Mouse (Mus musculus): Measurements from ENCODE around the gene Mylk. TPM values are rescaled to one million over a fixed set of nuclear protein-coding genes. Genes with fewer than 3 reads are reported as not detected.

Mylk gene
- polyA plus RNA-seq, 1 experiment from 2014 or later, result 562 TPM

DNA sequence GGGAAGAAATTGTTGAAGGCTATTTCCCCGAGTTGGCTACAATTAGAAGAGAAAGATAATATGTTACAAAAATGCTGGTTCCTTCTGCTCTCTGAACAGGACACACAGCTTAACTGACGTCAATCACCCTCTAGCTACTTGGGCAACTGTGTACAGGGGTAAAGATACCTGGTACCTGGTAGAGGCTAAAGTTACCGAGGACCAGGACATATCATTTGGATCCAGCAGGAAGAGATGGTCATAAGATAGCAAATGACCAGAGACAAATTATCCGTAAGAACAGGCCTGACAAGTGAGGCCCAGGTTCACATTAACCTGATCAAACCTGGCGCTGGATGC lies 276.9 kb downstream of the Mylk start:
- H3K9me3 ChIP-seq (ENCODE audit: control insufficient read depth), result no peaks in the 10 kb centered on the region
- no peak overlapping the region for H3K27ac ChIP-seq (ENCODE audit: low read depth, low read length)
- no peak for ATAC-seq
- H3K4me3 ChIP-seq (ENCODE audit: low read depth, low read length), result peak overlapping the region; percentile 77
- no peaks in the 10 kb centered on the region for H3K4me1 ChIP-seq (replicated peaks; ENCODE audit: control insufficient read depth, insufficient read depth, low read length)
- H3K9ac ChIP-seq (ENCODE audit: low read depth, low read length), result no peak overlapping the region
- WGBS, result 46% methylated on average over 5 of the region's 5 CpGs
- H3K27me3 ChIP-seq (replicated peaks; ENCODE audit: control insufficient read depth, insufficient read depth, low read length), result no peaks in the 10 kb centered on the region
- H3K36me3 ChIP-seq (ENCODE audit: control insufficient read depth, insufficient read depth), result 0 out of 2 replicates have a peak, but pooled peaks cover 3% of the 10 kb centered on the region
- H3K4me2 ChIP-seq (replicated peaks; ENCODE audit: low read depth), result peak overlapping the region; percentile 76
- TF ChIP-seq CTCF (IDR thresholded peaks at IDR 0.05; ENCODE audit: low read depth), result no peak

DNA sequence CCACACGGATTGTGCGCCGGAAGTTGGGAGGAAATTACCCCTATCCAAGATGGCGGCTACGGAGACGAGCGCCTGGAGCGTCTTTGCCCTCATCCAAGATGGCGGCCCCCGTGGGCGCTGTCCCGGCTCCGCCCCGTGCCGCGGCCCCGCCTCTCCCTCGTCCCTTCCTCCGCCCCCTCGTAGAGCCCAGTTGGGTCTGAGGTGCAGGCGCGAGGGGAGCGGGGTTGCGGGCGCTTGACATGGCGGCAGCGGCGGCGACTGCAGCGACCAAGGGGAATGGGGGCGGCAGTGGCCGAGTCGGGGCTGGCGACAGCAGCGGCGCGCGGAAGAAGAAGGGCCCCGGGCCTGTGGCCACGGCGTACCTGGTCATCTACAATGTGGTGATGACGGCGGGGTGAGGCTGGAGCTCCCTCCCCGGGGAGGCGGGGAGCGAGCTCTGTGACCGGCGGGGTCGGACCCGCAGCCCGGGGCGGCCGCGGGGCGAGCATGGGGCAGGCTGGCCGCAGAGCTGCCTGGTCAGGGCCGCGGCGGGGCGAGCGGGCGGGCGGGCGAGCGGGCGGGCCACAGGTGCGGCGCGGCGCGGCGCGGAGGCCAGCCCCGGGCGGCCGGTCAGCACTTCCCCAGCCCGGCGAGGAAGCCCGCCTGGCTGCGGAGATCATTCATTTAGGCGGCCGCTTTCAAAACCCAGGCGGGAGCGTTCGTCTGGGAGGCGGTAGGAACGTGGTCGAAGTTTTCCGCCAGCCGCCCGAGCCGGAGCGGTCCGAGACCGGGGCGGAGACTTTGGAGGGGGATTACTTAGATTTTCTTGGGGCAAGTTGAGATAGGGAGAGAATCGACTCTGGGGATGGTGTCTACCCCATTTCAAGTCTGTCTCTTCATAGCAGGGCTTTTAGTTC lies 277.5 kb downstream of the Mylk start, which contains the start of gene Hacd2:
Gene Hacd2 (plus strand): TSS at position 187 of the 896 bp plus-strand sequence.
- peak; percentile 99 for ATAC-seq
- Histone ChIP-seq H3K36me3 (ENCODE audit: control insufficient read depth, insufficient read depth) (0 out of 2 replicates have a peak, but pooled peaks cover 3% of the 10 kb centered on the region), H3K27ac (ENCODE audit: low read depth, low read length) (peak within 1 kb of the TSS; percentile 72), H3K9me3 (ENCODE audit: control insufficient read depth) (no peaks in the 10 kb centered on the region), H3K9ac (ENCODE audit: low read depth, low read length) (peak within 1 kb of the TSS; percentile 90), H3K27me3 (replicated peaks; ENCODE audit: control insufficient read depth, insufficient read depth, low read length) (no peaks in the 10 kb centered on the region), H3K4me3 (ENCODE audit: low read depth, low read length) (peak within 1 kb of the TSS; percentile 77), H3K4me2 (replicated peaks; ENCODE audit: low read depth) (peak within 1 kb of the TSS; percentile 76), H3K4me1 (replicated peaks; ENCODE audit: control insufficient read depth, insufficient read depth, low read length) (no peaks in the 10 kb centered on the region)
- TF ChIP-seq CTCF (IDR thresholded peaks at IDR 0.05; ENCODE audit: low read depth), result no peak
- under 1% methylated on average over 78 of the region's 97 CpGs for WGBS

- H3K4me1 ChIP-seq (replicated peaks; ENCODE audit: control insufficient read depth, insufficient read depth, low read length), result no peaks in the 10 kb centered on the region
- peak overlapping the region; percentile 72; the same call in 1 of the 2 replicates for H3K27ac ChIP-seq (ENCODE audit: low read depth, low read length)
- peak overlapping the region; percentile 90 for H3K9ac ChIP-seq (ENCODE audit: low read depth, low read length)
- WGBS, result 10% methylated on average over 8 of the region's 8 CpGs
- 0 out of 2 replicates have a peak, but pooled peaks cover 3% of the 10 kb centered on the region for H3K36me3 ChIP-seq (ENCODE audit: control insufficient read depth, insufficient read depth)
- ATAC-seq, result no peak
- H3K27me3 ChIP-seq (replicated peaks; ENCODE audit: control insufficient read depth, insufficient read depth, low read length), result no peaks in the 10 kb centered on the region
- H3K4me2 ChIP-seq (replicated peaks; ENCODE audit: low read depth), result peak overlapping the region; percentile 76
- no peaks in the 10 kb centered on the region for H3K9me3 ChIP-seq (ENCODE audit: control insufficient read depth)
- no peak for TF ChIP-seq CTCF (IDR thresholded peaks at IDR 0.05; ENCODE audit: low read depth)
- peak overlapping the region; percentile 77 for H3K4me3 ChIP-seq (ENCODE audit: low read depth, low read length)
Measured at GRCm38 (mm10) chr16:35023138-35023735, 278.2 kb downstream of the Mylk start.

GRCm38 (mm10) chr16:35024300-35024699 lies 279.3 kb downstream of the Mylk start:
- Histone ChIP-seq H3K27ac (ENCODE audit: low read depth, low read length) (no peak overlapping the region), H3K4me3 (ENCODE audit: low read depth, low read length) (no peak overlapping the region), H3K9ac (ENCODE audit: low read depth, low read length) (no peak overlapping the region), H3K4me1 (replicated peaks; ENCODE audit: control insufficient read depth, insufficient read depth, low read length) (no peaks in the 10 kb centered on the region), H3K36me3 (ENCODE audit: control insufficient read depth, insufficient read depth) (peaks cover 12% of the 10 kb centered on the region), H3K27me3 (replicated peaks; ENCODE audit: control insufficient read depth, insufficient read depth, low read length) (no peaks in the 10 kb centered on the region), H3K4me2 (replicated peaks; ENCODE audit: low read depth) (no peak overlapping the region), H3K9me3 (ENCODE audit: control insufficient read depth) (no peaks in the 10 kb centered on the region)
- WGBS, result 90% methylated on average over 5 of the region's 5 CpGs
- ATAC-seq, result no peak
- peak; percentile 59 for TF ChIP-seq CTCF (IDR thresholded peaks at IDR 0.05; ENCODE audit: low read depth)

DNA sequence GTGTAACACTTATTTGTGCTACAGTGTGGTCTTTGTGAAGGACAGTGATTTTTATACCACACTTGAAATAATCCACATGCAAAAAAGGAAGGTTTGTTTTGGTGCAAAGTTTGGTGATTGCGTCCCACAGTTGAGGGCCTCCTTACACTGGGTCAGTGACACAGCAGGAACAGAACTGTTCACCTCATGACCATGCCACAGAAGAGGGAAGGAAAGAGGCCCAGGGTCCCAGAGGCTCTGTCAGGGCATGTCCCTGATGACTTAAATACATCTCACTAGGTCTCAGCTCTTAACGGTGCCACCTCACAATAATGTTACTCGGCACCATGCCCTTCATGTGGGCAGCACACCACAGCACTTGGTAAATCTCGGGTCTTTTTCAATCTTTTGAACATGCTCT lies 280.3 kb downstream of the Mylk start:
- H3K9me3 ChIP-seq (ENCODE audit: control insufficient read depth), result no peaks in the 10 kb centered on the region
- peaks cover 21% of the 10 kb centered on the region for H3K36me3 ChIP-seq (ENCODE audit: control insufficient read depth, insufficient read depth)
- H3K27me3 ChIP-seq (replicated peaks; ENCODE audit: control insufficient read depth, insufficient read depth, low read length), result no peaks in the 10 kb centered on the region
- 92% methylated on average over 4 of the region's 4 CpGs for WGBS
- TF ChIP-seq CTCF (IDR thresholded peaks at IDR 0.05; ENCODE audit: low read depth), result no peak
- ATAC-seq, result no peak
- H3K4me3 ChIP-seq (ENCODE audit: low read depth, low read length), result no peak overlapping the region
- no peaks in the 10 kb centered on the region for H3K4me1 ChIP-seq (replicated peaks; ENCODE audit: control insufficient read depth, insufficient read depth, low read length)
- H3K4me2 ChIP-seq (replicated peaks; ENCODE audit: low read depth), result no peak overlapping the region
- no peak overlapping the region for H3K9ac ChIP-seq (ENCODE audit: low read depth, low read length)
- no peak overlapping the region for H3K27ac ChIP-seq (ENCODE audit: low read depth, low read length)

DNA sequence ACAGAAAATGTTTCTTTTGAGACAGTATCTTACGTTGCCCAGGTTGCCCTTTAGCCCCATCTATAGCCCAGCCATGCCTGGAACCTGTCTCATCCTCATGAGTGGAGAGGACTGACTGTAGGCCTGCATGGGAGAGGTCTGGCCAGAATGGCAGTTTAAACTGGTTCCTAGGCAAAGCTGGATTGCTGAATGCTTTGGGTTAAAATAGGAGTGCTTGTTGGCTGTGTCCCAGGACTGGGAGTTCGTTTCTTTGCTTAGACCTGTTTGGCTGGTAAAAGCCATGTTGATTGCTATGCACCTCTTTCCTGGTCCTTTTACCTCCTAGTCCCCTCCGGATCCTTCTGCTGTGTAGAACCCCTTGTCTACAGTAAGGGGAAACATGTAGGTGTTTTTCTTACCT lies 288.2 kb downstream of the Mylk start:
- no peak for TF ChIP-seq CTCF (IDR thresholded peaks at IDR 0.05; ENCODE audit: low read depth)
- Histone ChIP-seq H3K4me1 (replicated peaks; ENCODE audit: control insufficient read depth, insufficient read depth, low read length) (no peaks in the 10 kb centered on the region), H3K9ac (ENCODE audit: low read depth, low read length) (no peak overlapping the region), H3K9me3 (ENCODE audit: control insufficient read depth) (no peaks in the 10 kb centered on the region), H3K4me3 (ENCODE audit: low read depth, low read length) (no peak overlapping the region), H3K27me3 (replicated peaks; ENCODE audit: control insufficient read depth, insufficient read depth, low read length) (no peaks in the 10 kb centered on the region), H3K36me3 (ENCODE audit: control insufficient read depth, insufficient read depth) (peaks cover 22% of the 10 kb centered on the region), H3K27ac (ENCODE audit: low read depth, low read length) (no peak overlapping the region), H3K4me2 (replicated peaks; ENCODE audit: low read depth) (no peak overlapping the region)
- no peak for ATAC-seq
- WGBS, result 82% methylated on average over 3 of the region's 3 CpGs

Data from intestine, postnatal 0 days (tissue).